Mouse (Mus musculus) adrenal gland, postnatal 10 days (tissue): ENCODE results near the gene Igf2bp2. TPM values are rescaled to one million over a fixed set of nuclear protein-coding genes. Genes with fewer than 3 reads are reported as not detected.

Source experiments
- DNase-seq: peaks from one replicate; pipeline ENCODE4 v3.0.0; 2021; ENCODE audit warnings: mixed read lengths
- total RNA-seq, 2 experiments: library from RNA; stranded (reverse); gene quantifications; 2 replicates each; pipeline ENCODE4 v1.2.3; 2021

The Igf2bp2 gene
- total RNA-seq, 2 experiments from 2014 or later, result 15.8 to 21.8 TPM

GRCm38 (mm10) chr16:22027474-22027873, 135.6 kb downstream of the Igf2bp2 start:
- DNase-seq, result no peak

- peak; percentile 11 for DNase-seq
These were observed 141.0 kb downstream of the Igf2bp2 start for GRCm38 (mm10) chr16:22022122-22022521.

- DNase-seq, result no peak
These were observed 147.5 kb downstream of the Igf2bp2 start for GRCm38 (mm10) chr16:22015569-22015968.

DNA sequence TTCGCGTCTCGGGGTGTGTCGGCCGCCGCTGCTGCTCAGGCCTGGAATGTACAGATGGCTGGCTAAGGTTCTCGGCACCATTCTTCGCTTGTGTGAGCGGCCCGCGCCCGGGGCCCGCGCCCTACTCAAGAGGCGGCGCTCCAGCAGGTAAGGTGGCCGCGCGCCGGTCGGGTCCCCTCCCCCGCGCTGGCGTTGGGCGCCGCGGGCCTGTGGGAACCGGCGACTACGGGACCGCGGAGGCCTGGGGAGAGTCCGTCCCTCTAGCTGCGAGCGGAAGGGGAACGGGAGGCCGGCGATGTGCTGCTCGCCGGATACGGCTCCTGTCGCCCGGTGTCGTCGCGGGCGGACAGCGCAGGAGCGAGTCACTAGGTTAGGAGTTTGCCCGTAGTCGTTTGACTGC, 153.5 kb downstream of the Igf2bp2 start:
- DNase-seq, result no peak

- peak; percentile 100 for DNase-seq
These were observed 154.0 kb downstream of the Igf2bp2 start, which contains the start of gene Senp2 for GRCm38 (mm10) chr16:22009099-22009584. TSS of gene Senp2 (plus strand) at chr16:22009484.

Other genes with a start within 250 kb of the Igf2bp2 start
- gene Tmem41a, start 215.7 kb downstream of the Igf2bp2 start, total RNA-seq, result 10 to 100 TPM; 15.6 to 15.9 TPM
- gene Liph, start 167.6 kb downstream of the Igf2bp2 start, total RNA-seq, result 1 to 10 TPM in 1 of 2 experiments, under 1 TPM in 1; 0.91 to 1.3 TPM
- gene Senp2, start 153.8 kb downstream of the Igf2bp2 start, total RNA-seq, result 10 to 100 TPM; 34.9 to 39.6 TPM
- 100 to 1,000 TPM; 107 to 109 TPM for gene Tra2b, start 102.7 kb upstream of the Igf2bp2 start, total RNA-seq